Mouse (Mus musculus) adrenal gland, postnatal 4 days (tissue): Measurements from ENCODE around the gene Mmp17. TPM values are rescaled to one million over a fixed set of nuclear protein-coding genes. Genes with fewer than 3 reads are reported as not detected.
"Not testable (repeated sequence)": the region's sequence is repeated elsewhere in the genome, so short reads cannot be mapped to it uniquely, and the experiment has no call there.

ENCODE experiments used
- DNase-seq, 2 experiments: peaks; one replicate each; pipeline ENCODE4 v3.0.0; 2021 to 2022; ENCODE audit warnings: low spot score in 2 of 2, mixed read lengths in 2 of 2
- total RNA-seq, 2 experiments: library from RNA; stranded (reverse); gene quantifications; 2 replicates each; pipeline ENCODE4 v1.2.3; 2021

Mmp17 gene
- total RNA-seq, 2 experiments from 2014 or later = 1.5 to 1.9 TPM

- DNase-seq = no peak
Measured at GRCm38 (mm10) chr5:129586471-129586870, 2.5 kb downstream of the Mmp17 start.

- no peak for DNase-seq
Measured at GRCm38 (mm10) chr5:129590915-129591314, 6.9 kb downstream of the Mmp17 start.

- DNase-seq = peak; percentile 64 to 69
Measured at GRCm38 (mm10) chr5:129594116-129595114, 10.4 kb downstream of the Mmp17 start.

GRCm38 (mm10) chr5:129602071-129602487, 18.1 kb downstream of the Mmp17 start:
- no peak for DNase-seq

GRCm38 (mm10) chr5:129607476-129607875, 23.5 kb downstream of the Mmp17 start:
- DNase-seq = no peak

- peak; percentile 40 to 48 for DNase-seq
Measured at GRCm38 (mm10) chr5:129611060-129611459, 27.1 kb downstream of the Mmp17 start.

GRCm38 (mm10) chr5:129620600-129620999, 36.6 kb downstream of the Mmp17 start:
- not testable (repeated sequence) for DNase-seq

GRCm38 (mm10) chr5:129621361-129621760, 37.4 kb downstream of the Mmp17 start:
- no peak for DNase-seq

- DNase-seq = no peak
Measured at GRCm38 (mm10) chr5:129626099-129626498, 42.1 kb downstream of the Mmp17 start.

GRCm38 (mm10) chr5:129626586-129626985, 42.6 kb downstream of the Mmp17 start:
- not testable (repeated sequence) for DNase-seq

GRCm38 (mm10) chr5:129632270-129633250, 48.6 kb downstream of the Mmp17 start:
- DNase-seq = not testable (repeated sequence)

GRCm38 (mm10) chr5:129650858-129651257, 66.9 kb downstream of the Mmp17 start:
- no peak for DNase-seq

- no peak for DNase-seq
Measured at GRCm38 (mm10) chr5:129657016-129657415, 73.0 kb downstream of the Mmp17 start.

- no peak for DNase-seq
Measured at GRCm38 (mm10) chr5:129657931-129658330, 74.0 kb downstream of the Mmp17 start.

Other genes with a start within 250 kb of the Mmp17 start
- 10 to 100 TPM; 96.7 to 97.2 TPM for gene Sfswap, start 82.9 kb upstream of the Mmp17 start, total RNA-seq
- gene Zfp11, start 85.9 kb downstream of the Mmp17 start, total RNA-seq = 1 to 10 TPM; 5.9 to 6.0 TPM
- not detected for gene Sept14, start 124.3 kb downstream of the Mmp17 start, total RNA-seq
- gene Mrps17, start 131.3 kb downstream of the Mmp17 start, total RNA-seq = 100 to 1,000 TPM in 1 of 2 experiments, 10 to 100 TPM in 1; 95.6 to 111 TPM
- gene Nipsnap2, start 140.9 kb downstream of the Mmp17 start, total RNA-seq = 100 to 1,000 TPM; 142 to 143 TPM
- gene Psph, start 203.3 kb downstream of the Mmp17 start, total RNA-seq = 10 to 100 TPM; 24.4 to 25.9 TPM